Mouse (Mus musculus): ENCODE measurements around the gene Flot2. TPM values are rescaled to one million over a fixed set of nuclear protein-coding genes. Genes with fewer than 3 reads are reported as not detected.

Gene Flot2
- total and polyA plus RNA-seq, 2 experiments from 2014 or later: 87.1 to 92.7 TPM

GRCm38 (mm10) chr11:78094137-78094503, 56.4 kb downstream of the Flot2 start:
- peaks cover 12% of the 10 kb centered on the region; the same call in 1 of the 2 replicates for H3K4me1 ChIP-seq (ENCODE audit: insufficient read depth, low read length)
- H3K4me2 ChIP-seq (ENCODE audit: low read depth, low read length, poor library complexity, severe bottlenecking): peak overlapping the region; percentile 48
- peak overlapping the region; percentile 86 for H3K27ac ChIP-seq (ENCODE audit: low read depth, low read length)
- WGBS: 52% methylated on average over 11 of the region's 11 CpGs
- H3K9me3 ChIP-seq (ENCODE audit: low read length): no peaks in the 10 kb centered on the region
- peak; percentile 9 for DNase-seq (ENCODE audit: low spot score)
- 0 out of 2 replicates have a peak, but pooled peaks have one; percentile 27 for ATAC-seq (ENCODE audit: low FRiP score)
- H3K36me3 ChIP-seq (ENCODE audit: insufficient read depth, low read length): no peaks in the 10 kb centered on the region
- TF ChIP-seq CTCF (IDR thresholded peaks at IDR 0.05): no peak
- H3K9ac ChIP-seq (replicated peaks; ENCODE audit: low read length, poor library complexity, severe bottlenecking): peak overlapping the region; percentile 93
- peak overlapping the region; percentile 82 for H3K4me3 ChIP-seq (ENCODE audit: low read depth, low read length)
- no peaks in the 10 kb centered on the region for H3K27me3 ChIP-seq (ENCODE audit: insufficient read depth, low read length)

DNA sequence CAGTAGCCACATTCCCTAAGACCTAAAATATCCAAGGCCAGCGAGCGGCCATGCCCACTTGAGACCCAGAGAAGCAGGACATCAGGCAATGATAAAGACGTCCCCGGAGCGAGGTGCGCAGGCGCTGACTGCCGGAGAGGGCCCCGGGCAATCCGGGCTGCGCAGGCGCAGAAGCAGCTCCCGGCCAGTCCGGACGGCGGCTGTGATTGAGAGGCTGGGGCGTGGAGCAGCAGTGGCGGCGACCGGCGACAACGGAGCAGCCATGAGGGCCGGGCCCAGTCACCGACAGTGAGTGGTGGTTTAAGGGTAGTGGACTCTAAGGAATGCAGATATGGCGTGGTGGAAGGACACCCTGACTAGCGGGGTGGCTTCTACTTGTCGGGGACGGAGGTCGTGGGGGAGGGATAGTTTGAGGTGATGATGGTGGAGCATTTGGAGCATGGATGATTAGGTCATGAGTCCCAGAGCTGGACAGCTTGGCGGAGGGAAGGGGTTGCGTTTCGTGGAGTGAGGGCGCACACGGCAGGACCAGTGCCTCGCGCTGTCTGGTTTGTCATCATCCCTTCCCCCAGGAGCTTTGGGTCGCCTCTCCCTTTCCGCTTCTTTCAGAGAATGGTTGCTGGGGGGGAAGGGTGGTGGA, 56.9 kb downstream of the Flot2 start, which contains the start of gene Fam222b:
Gene Fam222b (plus strand): TSS at position 157 of the 640 bp plus-strand sequence.
- Histone ChIP-seq H3K9ac (replicated peaks; ENCODE audit: low read length, poor library complexity, severe bottlenecking) (peak within 1 kb of the TSS; percentile 93), H3K4me3 (ENCODE audit: low read depth, low read length) (peak within 1 kb of the TSS; percentile 82), H3K4me1 (ENCODE audit: insufficient read depth, low read length) (peaks cover 12% of the 10 kb centered on the region; the same call in 1 of the 2 replicates), H3K27ac (ENCODE audit: low read depth, low read length) (peak within 1 kb of the TSS; percentile 86), H3K27me3 (ENCODE audit: insufficient read depth, low read length) (no peaks in the 10 kb centered on the region), H3K36me3 (ENCODE audit: insufficient read depth, low read length) (no peaks in the 10 kb centered on the region), H3K9me3 (ENCODE audit: low read length) (no peaks in the 10 kb centered on the region), H3K4me2 (ENCODE audit: low read depth, low read length, poor library complexity, severe bottlenecking) (peak within 1 kb of the TSS; percentile 48)
- peak; percentile 93 for ATAC-seq (ENCODE audit: low FRiP score)
- DNase-seq (ENCODE audit: low spot score): peak; percentile 94
- no peak for TF ChIP-seq CTCF (IDR thresholded peaks at IDR 0.05)
- 1% methylated on average over 38 of the region's 38 CpGs for WGBS

GRCm38 (mm10) chr11:78095144-78095516, 57.4 kb downstream of the Flot2 start:
- Histone ChIP-seq H3K9ac (replicated peaks; ENCODE audit: low read length, poor library complexity, severe bottlenecking) (peak overlapping the region; percentile 93), H3K27me3 (ENCODE audit: insufficient read depth, low read length) (no peaks in the 10 kb centered on the region), H3K4me1 (ENCODE audit: insufficient read depth, low read length) (peaks cover 12% of the 10 kb centered on the region; the same call in 1 of the 2 replicates), H3K36me3 (ENCODE audit: insufficient read depth, low read length) (no peaks in the 10 kb centered on the region), H3K9me3 (ENCODE audit: low read length) (no peaks in the 10 kb centered on the region), H3K4me3 (ENCODE audit: low read depth, low read length) (peak overlapping the region; percentile 82), H3K27ac (ENCODE audit: low read depth, low read length) (peak overlapping the region; percentile 86), H3K4me2 (ENCODE audit: low read depth, low read length, poor library complexity, severe bottlenecking) (peak overlapping the region; percentile 48)
- DNase-seq (ENCODE audit: low spot score) (no peak), ATAC-seq (ENCODE audit: low FRiP score) (no peak; the same call in 1 of the 2 replicates)
- no peak for TF ChIP-seq CTCF (IDR thresholded peaks at IDR 0.05)
- 21% methylated on average over 5 of the region's 5 CpGs for WGBS

DNA sequence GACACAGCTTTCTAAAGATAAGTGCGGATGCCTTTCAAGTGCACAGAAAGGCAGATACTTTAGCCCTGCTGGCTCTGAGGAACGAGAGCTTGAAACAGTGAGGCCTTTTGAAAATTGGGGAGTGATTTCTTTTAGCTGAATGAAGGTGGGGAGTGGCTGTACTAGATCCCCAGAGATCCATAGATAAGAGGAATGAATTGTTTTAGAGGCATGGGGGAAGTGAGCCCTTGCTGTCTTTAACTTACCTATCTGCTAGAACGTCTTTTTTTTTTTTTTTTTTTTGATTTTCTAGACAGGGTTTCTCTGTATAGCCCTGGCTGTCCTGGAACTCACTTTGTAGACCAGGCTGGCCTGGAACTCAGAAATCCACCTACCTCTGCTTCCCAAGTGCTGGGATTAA, 59.3 kb downstream of the Flot2 start:
- Histone ChIP-seq H3K9ac (replicated peaks; ENCODE audit: low read length, poor library complexity, severe bottlenecking) (0 out of 2 replicates have a peak overlapping the region, but pooled peaks have one; percentile 24), H3K9me3 (ENCODE audit: low read length) (no peaks in the 10 kb centered on the region), H3K27ac (ENCODE audit: low read depth, low read length) (no peak overlapping the region), H3K4me1 (ENCODE audit: insufficient read depth, low read length) (peaks cover 12% of the 10 kb centered on the region; the same call in 1 of the 2 replicates), H3K36me3 (ENCODE audit: insufficient read depth, low read length) (no peaks in the 10 kb centered on the region), H3K4me3 (ENCODE audit: low read depth, low read length) (peak overlapping the region; percentile 18), H3K4me2 (ENCODE audit: low read depth, low read length, poor library complexity, severe bottlenecking) (peak overlapping the region; percentile 48), H3K27me3 (ENCODE audit: insufficient read depth, low read length) (no peaks in the 10 kb centered on the region)
- WGBS: 58% methylated on average over 3 of the region's 3 CpGs
- no peak for TF ChIP-seq CTCF (IDR thresholded peaks at IDR 0.05)
- DNase-seq (ENCODE audit: low spot score) (no peak), ATAC-seq (ENCODE audit: low FRiP score) (no peak)

GRCm38 (mm10) chr11:78100746-78101145, 63.0 kb downstream of the Flot2 start:
- no peak for DNase-seq (ENCODE audit: low spot score)
- H3K4me3 ChIP-seq (ENCODE audit: low read depth, low read length): no peak overlapping the region
- no peaks in the 10 kb centered on the region for H3K27me3 ChIP-seq (ENCODE audit: insufficient read depth, low read length)
- H3K4me1 ChIP-seq (ENCODE audit: insufficient read depth, low read length): peaks cover 8% of the 10 kb centered on the region; the same call in 1 of the 2 replicates
- no peaks in the 10 kb centered on the region for H3K36me3 ChIP-seq (ENCODE audit: insufficient read depth, low read length)
- H3K9me3 ChIP-seq (ENCODE audit: low read length): no peaks in the 10 kb centered on the region
- no peak overlapping the region for H3K4me2 ChIP-seq (ENCODE audit: low read depth, low read length, poor library complexity, severe bottlenecking)
- H3K9ac ChIP-seq (replicated peaks; ENCODE audit: low read length, poor library complexity, severe bottlenecking): no peak overlapping the region
- no peak for TF ChIP-seq CTCF (IDR thresholded peaks at IDR 0.05)
- no peak for ATAC-seq (ENCODE audit: low FRiP score)
- H3K27ac ChIP-seq (ENCODE audit: low read depth, low read length): no peak overlapping the region
- 84% methylated on average over 11 of the region's 11 CpGs for WGBS

- ATAC-seq (ENCODE audit: low FRiP score) (no peak), DNase-seq (ENCODE audit: low spot score) (no peak)
- H3K27ac ChIP-seq (ENCODE audit: low read depth, low read length): no peak overlapping the region
- no peaks in the 10 kb centered on the region for H3K9me3 ChIP-seq (ENCODE audit: low read length)
- no peaks in the 10 kb centered on the region for H3K27me3 ChIP-seq (ENCODE audit: insufficient read depth, low read length)
- 89% methylated on average over 5 of the region's 5 CpGs for WGBS
- TF ChIP-seq CTCF (IDR thresholded peaks at IDR 0.05): no peak
- 0 out of 2 replicates have a peak, but pooled peaks cover 3% of the 10 kb centered on the region for H3K4me1 ChIP-seq (ENCODE audit: insufficient read depth, low read length)
- H3K4me2 ChIP-seq (ENCODE audit: low read depth, low read length, poor library complexity, severe bottlenecking): no peak overlapping the region
- no peaks in the 10 kb centered on the region for H3K36me3 ChIP-seq (ENCODE audit: insufficient read depth, low read length)
- H3K9ac ChIP-seq (replicated peaks; ENCODE audit: low read length, poor library complexity, severe bottlenecking): no peak overlapping the region
- H3K4me3 ChIP-seq (ENCODE audit: low read depth, low read length): no peak overlapping the region
These were observed 64.4 kb downstream of the Flot2 start for GRCm38 (mm10) chr11:78102142-78102541.
